Mouse (Mus musculus): Measurements from ENCODE around the gene Zbtb38. TPM values are rescaled to one million over a fixed set of nuclear protein-coding genes. Genes with fewer than 3 reads are reported as not detected.

Zbtb38 gene
- total and polyA plus RNA-seq, 3 experiments = 9.0 to 43.5 (median 42.3) TPM

GRCm38 (mm10) chr9:96633771-96634170 is 118.9 kb downstream of the Zbtb38 start:
- no peak for DNase-seq
- WGBS = 90% methylated on average over 2 of the region's 2 CpGs
- intact Hi-C loops (cut with DNase I) = loop anchor here (5.0 kb wide), 1 partner anchor 84 kb away; no protein-coding TSS in a partner anchor

More at GRCm38 (mm10) chr9:96633771-96634170, 118.9 kb downstream of the Zbtb38 start:
- Histone ChIP-seq H3K9ac (ENCODE audit: low read depth, low read length) (no peak overlapping the region), H3K36me3 (ENCODE audit: control insufficient read depth, insufficient read depth, low read length) (no peaks in the 10 kb centered on the region), H3K4me1 (ENCODE audit: control insufficient read depth, insufficient read depth, low read length) (no peaks in the 10 kb centered on the region), H3K27ac (no peak overlapping the region), H3K4me3 (no peak overlapping the region), H3K79me2 (replicated peaks; ENCODE audit: control insufficient read depth, insufficient read depth, low read length) (0 out of 2 replicates have a peak, but pooled peaks cover 1% of the 10 kb centered on the region), H3K27me3 (ENCODE audit: control insufficient read depth, insufficient read depth, low read length) (no peaks in the 10 kb centered on the region)
- TF ChIP-seq POLR2A (IDR thresholded peaks at IDR 0.05; ENCODE audit: insufficient read depth, low read depth, low read length) (no peak), EP300 (IDR thresholded peaks at IDR 0.05; ENCODE audit: insufficient read depth, low read depth, low read length) (no peak), CTCF (IDR thresholded peaks at IDR 0.05) (no peak)

Other genes with a start within 250 kb of the Zbtb38 start
- gene Gm28729, start 227.6 kb downstream of the Zbtb38 start, total RNA-seq (2021) = not detected
- not detected in 2 replicates for gene Gm28729, start 227.6 kb downstream of the Zbtb38 start, polyA plus RNA-seq (2012; rRNA removed)
- 1 to 10 TPM; 5.5 to 6.0 TPM for gene Rasa2, start 121.2 kb downstream of the Zbtb38 start, total RNA-seq (2021)
- gene Rasa2, start 121.2 kb downstream of the Zbtb38 start, polyA plus RNA-seq (2012; rRNA removed) = 2.1 and 3.0 TPM in 2 replicates
- 10 to 100 TPM; 16.3 to 16.9 TPM for gene Pxylp1, start 139.8 kb upstream of the Zbtb38 start, total RNA-seq (2021)
- 6.5 and 9.5 TPM in 2 replicates for gene Pxylp1, start 139.8 kb upstream of the Zbtb38 start, polyA plus RNA-seq (2012; rRNA removed)

All from heart, adult 2 months (tissue).